Mouse (Mus musculus) lung, postnatal 14 days (tissue): Measurements from ENCODE around the gene Slc41a1.
"Not testable (repeated sequence)": the region's sequence is repeated elsewhere in the genome, so short reads cannot be mapped to it uniquely, and the experiment has no call there.

Source experiments
- DNase-seq: peaks from one replicate; pipeline ENCODE4 v3.0.0; 2021

Gene Slc41a1

DNA sequence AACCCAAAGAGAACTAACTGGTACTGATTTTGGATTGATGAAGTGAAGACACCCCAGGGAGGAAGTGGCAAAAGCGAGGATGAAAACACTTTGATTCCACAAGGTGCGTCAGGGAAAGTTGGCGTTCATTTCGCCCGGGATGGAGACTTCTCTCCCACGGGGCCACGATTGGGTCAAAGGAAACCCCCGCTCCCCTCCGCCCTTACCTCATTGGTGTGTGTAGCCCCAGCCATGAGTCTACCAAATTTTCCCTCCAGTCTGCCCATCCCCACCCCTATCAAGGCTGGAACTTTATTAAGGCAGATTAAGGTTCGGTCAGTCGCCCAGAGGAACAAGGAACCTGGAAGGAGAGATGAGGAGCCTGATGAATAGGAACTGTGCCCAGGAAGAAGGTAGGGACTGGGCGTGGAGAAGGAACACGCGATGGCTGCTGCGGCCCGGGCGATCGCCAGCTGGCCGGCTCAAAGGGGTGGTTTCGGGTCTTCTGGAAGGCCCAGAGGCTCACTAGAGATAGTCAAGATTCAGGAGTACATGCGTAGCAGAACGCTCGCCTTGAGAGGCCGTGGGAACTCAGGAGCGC, at the start of gene Slc41a1:
Gene Slc41a1 (plus strand): TSS at position 287 of the 580 bp plus-strand sequence.
- DNase-seq, result no peak

DNA sequence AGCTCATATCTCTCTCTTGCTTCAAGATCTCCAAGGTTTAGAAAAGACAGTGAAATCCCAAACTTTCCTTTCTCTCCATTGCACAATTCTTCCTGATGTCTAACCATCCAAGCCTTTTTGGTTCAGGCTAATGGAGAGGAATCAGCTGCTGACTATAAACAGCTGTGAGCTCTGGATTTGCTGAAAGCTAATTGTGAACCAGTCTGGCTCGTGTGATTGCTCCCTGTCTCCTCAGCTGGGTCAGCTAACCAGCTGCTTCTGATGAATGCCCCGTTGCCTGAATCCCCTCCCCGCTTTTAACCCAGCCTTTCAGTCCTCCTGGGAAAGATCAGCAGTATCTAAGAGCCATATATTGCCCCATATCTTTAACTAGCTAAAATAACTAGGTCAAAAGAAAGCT, 32.7 kb upstream of the Slc41a1 start:
- DNase-seq, result no peak

DNA sequence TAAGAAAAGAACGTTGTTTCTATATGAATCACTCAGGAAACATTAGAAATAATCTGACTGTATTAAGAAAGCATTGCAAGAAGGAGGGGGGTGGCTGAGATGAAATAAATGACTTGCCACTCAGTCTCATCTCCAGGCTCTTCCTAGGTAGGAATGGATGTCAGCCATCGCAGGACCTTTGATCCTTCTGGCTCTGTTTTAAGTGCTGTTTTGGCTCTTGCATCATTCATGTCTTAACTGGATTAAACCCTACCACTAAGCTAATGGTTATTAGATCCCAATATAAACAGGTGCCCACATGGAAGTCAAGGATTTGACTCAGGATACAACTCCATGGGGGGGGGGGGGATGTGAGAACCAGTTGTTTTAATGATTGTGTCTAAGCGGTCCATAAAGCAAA, 32.1 kb upstream of the Slc41a1 start:
- DNase-seq, result no peak

DNA sequence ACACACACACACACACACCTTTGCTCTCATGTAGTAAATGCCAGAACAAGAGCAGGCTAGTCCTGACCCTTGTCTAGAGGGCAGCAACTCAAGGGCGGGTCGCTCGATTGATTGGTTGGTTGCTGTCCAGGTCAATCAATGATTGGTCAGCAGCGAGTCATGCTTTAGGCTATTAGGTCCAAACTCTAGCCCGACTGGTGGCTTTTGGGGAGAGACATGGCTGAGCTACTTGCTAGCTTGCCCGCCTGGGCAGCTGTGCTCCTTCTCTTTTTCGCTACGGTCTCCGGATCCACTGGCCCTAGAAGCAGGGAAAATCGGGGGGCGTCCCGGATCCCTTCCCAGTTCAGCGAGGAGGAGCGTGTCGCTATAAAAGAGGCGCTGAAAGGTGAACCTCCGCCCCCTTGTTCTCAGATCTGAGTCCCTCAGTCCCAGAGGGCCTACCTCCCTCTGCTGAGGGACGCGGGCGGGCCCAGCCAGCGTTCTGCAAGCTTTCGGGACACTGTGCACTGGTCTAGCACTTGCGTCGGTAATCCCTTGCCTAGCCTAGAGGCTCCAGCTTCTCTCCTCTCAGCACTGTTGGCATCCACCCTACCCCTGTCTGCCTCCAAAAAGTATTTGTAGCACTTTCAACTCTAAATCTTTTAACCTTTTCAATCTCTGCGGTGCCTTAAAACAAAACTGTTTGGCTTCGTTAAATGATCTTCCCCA, 29.9 kb upstream of the Slc41a1 start, which contains the start of gene Pm20d1:
Gene Pm20d1 (plus strand): TSS at position 180 of the 708 bp plus-strand sequence.
- DNase-seq, result peak; percentile 40

DNA sequence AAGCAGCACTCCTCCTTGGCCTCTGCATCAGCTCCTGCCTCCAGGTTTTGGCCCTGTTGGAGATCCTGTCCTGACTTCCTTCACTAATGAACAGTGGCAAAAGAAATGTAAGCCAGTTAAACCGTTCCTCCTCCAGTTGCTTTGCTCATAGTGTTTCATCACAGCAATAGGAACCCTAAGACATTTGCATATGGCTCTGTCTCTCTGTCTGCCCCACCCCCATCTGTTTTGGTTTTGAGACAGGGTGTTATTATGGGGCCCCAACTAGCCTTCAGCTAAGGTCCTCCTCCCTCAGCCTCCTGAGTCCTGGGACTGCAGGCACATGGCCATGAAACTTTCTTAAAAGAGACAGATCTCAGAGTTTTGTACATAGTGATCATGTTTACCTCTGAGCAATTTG, 27.3 kb upstream of the Slc41a1 start:
- no peak for DNase-seq

DNA sequence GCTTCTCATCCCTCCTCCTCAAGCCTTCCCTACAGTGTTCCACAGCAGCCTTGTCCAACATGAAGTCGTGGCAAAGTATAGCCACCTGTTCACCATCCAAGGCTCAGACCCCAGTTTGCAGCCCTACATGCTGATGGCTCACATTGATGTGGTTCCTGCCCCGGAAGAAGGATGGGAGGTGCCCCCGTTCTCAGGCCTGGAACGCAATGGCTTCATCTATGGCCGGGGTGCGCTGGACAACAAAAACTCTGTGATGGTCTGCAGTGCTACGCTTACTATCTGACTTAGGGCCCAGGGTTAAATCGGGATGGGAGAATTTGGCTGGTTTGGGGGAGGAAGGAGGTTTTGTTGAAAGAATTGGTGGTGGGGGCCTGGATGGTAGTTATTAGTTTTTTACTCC, 26.2 kb upstream of the Slc41a1 start:
- DNase-seq, result no peak

DNA sequence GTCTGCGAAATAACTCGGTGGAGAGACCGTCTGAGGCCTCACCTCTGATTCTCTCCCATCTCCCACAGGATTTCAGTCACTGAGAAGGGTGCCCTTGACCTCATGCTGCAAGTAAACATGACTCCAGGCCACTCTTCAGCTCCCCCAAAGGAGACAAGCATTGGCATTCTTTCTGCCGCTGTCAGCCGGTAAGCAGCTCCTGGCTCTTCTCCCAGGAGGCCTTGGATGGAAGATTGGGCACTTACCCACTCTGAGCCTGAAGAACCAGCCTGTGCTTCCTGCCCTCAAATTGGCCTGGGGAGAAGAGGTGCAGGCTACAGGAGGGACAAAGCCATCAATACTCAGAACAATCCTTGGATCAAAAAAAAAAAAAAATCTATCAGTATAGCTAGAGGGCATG, 24.6 kb upstream of the Slc41a1 start:
- no peak for DNase-seq

DNA sequence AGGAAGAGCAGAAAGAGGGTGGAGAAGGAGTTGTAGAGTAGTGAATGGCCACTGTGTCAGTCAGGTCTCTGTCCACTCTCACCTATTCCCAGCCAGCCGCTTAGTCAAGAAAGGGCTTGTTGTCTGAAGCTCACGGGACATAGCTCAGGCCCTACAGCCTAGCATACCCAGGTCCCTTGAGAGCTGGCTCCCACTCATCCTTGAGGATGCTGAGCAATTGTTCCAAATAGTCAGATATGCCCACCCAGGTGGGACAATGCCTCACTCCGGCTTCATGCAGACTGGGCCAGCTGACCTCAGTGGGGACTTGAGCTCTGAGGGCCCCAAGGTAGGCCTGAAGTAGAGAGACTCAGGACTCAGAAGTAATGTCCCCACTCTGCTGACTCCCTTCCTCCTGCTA, 23.1 kb upstream of the Slc41a1 start:
- no peak for DNase-seq

DNA sequence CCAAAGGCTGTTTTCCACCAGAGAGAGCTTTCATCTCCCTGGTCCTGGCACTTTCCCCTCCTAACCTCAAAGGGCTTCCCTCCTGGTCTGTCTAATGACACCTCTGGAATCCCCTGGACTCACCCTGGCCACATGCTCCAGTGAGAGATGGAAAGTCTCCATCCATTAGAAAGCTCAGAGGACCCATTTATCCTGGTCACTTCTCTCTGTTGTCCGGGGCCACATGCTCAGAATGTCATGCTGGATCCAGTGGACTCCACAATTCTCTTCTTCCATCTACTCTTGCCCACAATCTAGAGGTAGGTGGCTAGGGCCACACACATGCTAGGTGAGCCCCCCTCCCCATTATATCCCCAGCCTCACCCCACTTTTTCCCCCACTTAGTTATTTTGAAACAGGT, 18.3 kb upstream of the Slc41a1 start:
- DNase-seq, result no peak

DNA sequence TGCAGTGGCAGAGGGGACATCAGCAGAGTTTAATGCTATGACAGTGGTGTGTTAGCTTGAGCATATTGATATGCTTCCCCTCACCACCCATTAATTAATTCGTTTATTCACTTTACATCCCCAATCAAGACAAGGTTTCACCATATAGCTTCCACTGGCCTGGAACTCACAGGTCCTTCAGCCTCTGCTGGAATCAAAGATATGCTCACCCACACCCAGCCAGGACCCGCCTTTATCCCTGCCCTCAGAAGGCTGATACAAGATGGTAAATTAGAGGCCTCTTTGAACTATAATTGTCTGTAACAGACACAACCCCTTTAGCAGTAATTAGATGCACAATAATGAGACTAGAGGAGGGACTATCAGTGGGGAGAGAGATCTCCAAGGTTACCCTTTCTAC, 17.6 kb upstream of the Slc41a1 start:
- no peak for DNase-seq

DNA sequence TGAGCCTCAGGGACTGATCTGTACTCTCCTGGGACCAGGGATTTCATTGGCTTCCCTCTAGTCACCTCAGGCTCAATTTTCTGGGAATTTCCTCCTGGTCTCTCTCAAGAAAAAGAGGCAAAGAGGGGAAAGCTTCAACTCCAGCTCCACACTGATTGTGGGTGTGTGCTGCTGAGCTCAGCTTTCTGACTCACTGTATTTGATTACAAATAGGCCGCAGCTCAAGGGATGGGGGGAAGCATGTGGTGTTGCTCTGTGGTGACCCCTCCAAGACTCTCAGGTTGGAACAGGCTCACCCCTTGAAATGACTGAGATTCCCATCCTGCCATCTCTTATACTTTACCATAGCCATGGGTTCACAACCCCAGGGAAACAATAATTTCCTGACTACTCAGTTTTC, 15.9 kb upstream of the Slc41a1 start:
- no peak for DNase-seq

DNA sequence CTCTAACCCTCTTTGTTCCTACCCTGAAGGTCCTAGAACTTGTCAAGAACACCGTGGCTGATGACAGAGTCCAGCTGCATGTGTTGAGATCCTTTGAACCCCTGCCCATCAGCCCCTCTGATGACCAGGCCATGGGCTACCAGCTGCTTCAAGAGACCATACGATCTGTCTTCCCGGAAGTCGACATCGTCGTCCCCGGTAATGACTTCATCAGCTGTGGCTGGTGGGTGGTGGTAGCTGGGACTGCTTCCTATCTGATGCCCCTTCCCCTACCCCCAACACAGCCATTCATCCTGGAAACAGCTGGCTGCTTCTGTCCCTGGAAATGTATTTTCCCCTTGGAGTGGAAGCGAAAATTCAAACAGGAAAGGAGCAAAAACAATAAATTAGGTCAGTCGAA, 15.3 kb upstream of the Slc41a1 start:
- DNase-seq, result no peak

DNA sequence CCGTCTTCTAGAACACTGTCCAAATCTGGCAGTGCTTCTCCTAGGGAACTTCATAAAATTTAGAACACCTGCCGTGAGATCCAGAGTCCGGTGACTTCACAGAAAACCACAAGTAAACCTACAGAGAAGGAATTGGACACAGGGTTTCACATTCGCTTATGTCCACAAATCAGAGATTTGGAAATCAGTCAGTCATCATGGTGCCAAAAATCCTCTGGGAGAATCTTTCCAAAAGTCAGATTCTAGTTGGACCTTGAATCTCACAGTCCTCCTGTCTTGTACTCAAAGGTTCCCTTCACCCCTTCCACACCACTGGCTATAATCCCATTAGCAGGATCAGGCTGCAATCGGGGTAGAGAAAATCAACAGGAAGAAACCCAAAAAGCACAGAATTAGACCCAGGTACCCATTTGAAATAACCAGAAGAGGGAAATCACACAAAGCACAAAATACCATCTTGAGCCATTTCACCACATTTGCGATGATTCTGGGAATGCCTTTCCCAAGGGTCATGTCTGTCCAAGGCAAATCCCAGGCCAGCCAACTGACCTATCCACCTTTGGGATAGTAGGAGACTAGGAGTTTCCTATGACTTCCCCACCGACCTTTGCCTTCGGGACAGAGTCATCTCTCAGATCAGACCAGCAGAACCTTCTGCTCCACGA, 14.5 kb upstream of the Slc41a1 start:
- DNase-seq, result no peak

DNA sequence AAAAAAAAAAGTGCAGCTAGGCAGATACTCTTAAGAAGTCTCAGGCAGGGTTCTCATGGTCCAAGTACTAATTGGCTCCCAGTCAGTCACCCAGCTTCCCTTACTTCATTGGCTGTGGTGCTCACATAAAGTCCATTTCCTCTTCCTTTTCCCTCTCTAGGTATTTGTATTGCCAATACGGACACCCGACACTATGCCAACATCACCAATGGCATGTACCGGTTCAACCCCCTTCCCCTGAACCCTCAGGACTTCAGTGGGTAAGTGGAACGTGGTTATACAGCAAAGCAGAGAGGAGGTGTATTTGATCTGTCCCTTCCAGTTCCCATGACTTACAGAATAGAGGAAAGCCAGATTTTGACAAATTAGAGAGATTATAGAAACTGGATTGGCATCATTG, 13.6 kb upstream of the Slc41a1 start:
- no peak for DNase-seq

DNA sequence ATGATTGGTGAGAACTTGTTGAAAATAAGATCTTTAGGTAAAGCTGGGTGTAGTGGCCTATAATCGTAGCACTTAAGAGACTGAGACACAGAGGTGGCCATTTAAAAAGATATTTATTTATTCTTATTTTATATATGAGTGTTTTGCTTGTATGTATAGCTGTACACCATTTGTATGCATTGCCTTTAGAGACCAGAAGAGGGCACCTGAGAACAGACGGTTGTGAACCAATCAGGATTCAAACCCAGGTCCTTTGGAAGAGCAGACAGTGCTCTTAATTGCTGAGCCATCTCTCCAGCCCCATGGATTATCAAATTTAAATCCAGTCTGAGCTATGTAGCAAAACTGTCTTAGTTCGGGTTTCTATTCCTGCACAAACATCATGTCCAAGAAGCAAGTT, 13.1 kb upstream of the Slc41a1 start:
- no peak for DNase-seq

DNA sequence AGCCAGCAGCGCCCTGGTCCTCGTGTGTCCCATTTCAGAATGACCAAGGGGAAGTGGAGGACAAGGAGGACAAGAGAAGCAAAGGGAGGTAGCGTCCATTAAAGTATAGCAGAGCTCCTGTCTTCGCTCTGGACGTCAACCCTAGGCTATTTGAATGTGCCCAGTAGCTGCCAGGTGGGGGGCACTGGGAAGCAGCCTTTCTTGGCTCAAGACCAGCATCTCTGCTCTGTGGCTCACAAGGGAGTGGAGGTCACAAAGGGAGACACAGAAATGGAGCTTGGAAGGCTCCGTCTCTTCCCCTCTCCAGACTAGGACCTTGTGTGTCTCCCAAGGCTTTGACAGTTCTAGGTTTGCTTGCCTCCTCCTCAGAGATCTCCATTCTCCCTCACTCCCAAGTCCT, 10.4 kb upstream of the Slc41a1 start:
- DNase-seq, result no peak

DNA sequence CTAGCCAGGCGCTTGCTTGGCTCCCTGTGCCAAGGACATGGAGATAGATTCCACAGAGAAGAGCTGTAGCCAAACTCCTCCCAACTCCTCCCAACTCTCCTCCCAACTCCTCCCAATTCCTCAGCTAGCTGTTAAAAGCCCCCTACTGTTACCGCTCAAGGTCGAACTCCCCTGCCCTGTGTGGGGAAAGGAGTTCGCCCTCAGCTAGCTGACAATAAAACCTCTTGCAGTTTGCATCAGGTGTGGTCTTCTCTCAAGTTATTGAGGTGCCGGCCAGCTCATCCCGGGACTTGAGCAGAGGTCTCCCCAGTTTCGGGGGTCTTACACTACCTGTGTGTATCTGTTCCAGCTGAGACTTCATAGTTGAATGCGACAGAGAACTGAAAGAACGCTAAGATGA, 6.9 kb upstream of the Slc41a1 start:
- not testable (repeated sequence) for DNase-seq

DNA sequence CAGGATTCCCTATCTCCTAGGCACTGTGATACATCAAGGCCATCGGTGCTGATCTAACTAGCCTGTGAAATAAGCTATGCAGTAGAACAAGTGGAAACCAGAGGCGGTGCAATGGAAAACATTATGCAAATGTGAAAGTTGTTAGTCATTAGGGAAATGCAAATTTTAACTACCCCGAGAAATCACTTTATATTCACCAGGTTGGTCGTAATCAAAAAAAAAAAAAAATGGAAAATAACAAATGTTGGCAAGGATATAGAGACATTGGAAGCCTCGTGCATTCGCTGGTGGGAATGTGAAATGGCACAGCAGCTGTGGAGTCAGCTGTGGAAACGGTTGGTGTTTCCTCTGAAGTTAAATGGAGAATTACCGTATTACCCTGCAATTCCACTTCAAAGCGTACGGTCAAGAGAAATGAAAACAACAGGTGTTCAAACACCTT, 6.4 kb upstream of the Slc41a1 start:
- DNase-seq, result no peak

DNA sequence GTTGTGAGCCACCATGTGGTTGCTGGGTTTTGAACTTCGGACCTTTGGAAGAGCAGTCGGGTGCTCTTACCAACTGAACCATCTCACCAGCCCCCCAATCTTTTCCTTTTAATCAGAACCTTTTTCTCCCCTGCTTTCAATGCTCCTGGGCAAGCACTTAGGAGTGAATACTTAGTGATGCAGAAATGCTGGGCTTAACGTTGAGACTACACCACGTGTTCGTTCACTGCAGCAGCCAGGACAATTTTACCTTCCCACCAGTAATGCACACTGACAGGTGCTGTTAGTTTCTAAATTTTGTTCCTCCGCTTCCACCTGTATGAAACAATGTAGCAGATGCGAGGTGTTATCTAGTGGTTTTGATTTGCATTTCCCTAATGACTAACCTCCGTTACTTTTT, 5.0 kb upstream of the Slc41a1 start:
- no peak for DNase-seq

DNA sequence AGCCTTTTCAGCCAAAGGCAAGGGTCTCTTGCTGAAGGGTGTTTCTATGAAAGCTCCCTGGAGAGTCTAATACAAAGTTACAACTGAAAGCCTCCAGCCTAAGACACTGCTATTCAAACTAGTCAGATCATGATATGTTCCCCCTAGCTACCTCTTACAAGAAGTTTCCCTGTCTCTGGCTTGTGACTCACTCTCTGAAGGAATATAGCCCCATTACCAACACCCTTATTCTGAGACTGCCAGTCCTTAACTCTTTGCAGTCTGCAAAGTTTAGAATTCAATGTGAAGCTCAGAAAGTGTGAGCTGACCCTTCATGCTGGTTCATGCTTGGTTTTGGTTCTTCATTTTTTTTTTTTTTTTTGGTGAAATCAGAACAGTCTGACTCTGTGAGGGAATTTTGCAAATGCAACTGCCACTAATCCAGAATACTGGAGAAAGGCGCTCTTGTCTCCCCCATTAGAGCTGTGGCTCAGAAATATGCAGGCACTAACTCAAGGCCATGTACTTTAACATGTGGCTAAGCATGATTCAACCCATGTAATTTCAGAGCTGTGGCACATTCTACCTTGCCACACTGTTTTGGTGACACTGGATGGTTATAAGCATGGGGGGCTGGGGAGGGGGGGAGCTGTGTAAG, 4.3 kb upstream of the Slc41a1 start:
- no peak for DNase-seq

DNA sequence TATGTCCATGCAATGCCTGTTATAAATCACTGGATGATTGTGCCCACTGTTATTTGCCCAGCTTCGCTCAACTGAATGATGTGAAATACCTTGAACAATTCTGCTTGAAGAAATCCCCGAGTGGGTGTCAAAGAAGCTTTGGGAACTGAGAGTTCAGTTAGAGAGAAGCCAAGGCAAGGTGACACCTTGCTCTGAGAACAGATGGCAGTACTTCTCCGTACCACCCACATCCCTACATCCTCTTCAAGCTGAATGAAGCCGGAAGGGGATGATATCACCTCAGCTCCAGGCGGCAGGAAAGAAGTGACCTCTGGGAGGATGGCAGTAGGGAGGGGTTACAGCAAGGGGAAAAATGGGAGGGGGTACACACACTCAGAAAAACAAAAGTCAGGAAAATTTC, 3.7 kb upstream of the Slc41a1 start:
- no peak for DNase-seq

DNA sequence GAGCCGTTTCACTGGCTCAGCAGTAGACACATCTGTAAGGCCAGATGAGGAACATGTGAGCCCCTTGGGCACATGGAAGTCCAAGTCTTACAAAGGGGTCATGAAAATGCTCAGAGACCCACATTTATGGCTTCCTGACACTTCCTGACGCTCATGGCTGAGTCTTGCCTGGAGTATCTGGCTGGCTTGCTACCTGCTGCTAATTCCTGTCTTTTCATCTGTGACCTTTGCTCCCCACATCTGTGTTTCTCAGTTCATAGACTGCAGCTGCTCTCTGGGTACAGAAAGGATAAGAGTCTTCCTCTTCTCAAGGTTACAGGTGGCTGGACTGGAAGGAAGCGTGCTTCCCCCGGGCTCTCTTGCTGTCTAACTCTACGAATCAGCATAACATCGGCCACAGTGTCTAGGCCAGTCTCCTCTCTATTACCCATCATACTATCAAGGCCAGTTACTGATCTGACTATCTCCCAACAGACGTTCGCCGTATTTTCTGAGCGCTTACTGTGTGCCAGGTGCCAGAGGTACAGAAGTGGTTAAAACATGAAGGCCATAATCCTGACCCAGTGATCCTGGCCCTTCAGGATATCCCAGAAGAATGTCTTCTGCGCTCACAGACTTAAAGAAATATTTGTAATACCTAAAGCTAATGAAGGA, 2.6 kb upstream of the Slc41a1 start:
- no peak for DNase-seq

DNA sequence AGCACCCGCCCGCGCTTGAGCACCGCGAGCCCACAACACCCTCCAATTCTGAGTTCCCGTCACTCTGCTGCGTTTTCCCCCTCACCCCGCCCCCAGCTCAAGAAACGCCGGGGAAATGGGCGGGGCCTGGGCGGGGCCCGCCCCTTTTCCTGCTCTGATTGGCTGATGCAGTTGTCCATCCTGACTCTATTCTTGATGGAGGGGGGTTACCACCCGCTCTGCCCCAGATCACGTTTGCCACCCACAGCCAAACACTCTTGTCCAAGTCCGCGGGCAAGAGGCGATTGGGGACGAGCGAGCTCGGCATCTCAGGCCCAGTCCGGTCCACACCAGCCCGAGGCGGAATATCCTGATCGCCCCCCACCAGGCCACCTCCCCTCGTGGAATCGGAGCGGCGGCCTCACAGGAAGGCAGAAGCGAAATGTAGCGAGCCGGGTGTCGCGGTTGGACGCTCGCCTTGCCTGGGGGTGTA, 530 bp downstream of the Slc41a1 start:
- peak; percentile 93 for DNase-seq
